Mouse (Mus musculus): ENCODE data around the gene Tcf7.

Tcf7 gene

DNA sequence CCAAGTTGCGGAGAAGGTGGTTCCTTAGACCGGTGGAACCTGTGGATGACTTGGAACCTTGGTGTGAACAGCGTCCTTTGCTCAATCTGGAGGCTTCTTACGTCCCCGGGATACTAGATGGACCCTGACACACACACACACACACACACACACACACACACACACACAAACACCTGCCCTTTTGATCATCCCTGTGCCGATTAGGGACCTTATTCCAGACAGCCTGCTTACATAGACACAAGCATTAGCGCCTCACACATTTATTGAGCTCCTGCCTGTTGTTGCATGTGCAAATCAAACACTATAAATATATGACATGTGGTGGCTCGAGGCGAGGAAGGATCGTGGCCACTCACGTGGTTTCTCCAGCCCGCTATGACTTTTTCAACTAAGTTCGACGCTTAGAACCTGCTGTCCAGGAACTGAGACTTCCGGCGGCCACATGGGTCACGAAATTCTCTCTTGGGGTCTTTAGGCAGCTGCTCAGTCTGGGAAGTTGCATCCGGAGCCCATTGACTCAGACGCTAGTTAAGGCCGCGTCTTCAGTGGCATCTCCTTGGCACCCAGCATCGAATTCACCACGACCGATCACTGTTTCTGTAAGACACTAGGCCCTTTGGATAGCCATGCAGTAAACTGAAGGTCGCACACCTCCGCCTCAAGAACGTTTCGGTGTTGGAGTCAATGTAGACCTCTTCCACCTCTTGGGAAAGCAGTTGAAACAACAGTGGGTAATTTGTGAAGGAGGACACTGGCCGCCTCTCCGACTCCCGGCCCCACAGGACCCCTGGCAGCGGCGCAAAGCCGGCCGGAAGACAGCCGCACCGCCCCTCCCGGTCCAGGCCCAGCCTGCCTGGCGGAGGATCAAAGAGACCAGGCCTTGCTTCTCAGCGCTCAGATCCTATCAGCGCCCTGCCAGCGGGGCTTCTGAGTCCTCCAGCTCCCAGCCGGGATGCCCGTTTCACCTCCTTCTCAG, 1.1 kb upstream of the Tcf7 start:
- DNase-seq (ENCODE audit: low spot score), result no peak

DNA sequence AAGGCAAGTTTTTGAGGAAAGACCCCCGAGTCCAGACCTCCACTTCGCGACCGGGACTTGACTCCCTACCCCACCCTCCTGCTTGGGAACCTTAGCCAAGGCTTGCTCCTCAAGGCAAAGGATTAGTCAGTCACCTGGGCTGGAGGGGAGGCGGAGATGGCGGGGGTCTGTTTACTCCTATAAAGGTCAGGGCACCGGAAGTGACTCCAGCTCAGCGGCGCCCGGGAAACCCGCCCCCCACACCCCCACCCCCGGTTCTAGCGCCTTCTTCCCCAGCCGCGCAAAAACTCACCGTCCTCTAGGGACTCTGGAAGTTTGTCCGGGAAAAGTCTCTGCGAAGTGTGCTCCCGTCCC, 417 bp downstream of the Tcf7 start:
- DNase-seq (ENCODE audit: low spot score), result no peak

DNA sequence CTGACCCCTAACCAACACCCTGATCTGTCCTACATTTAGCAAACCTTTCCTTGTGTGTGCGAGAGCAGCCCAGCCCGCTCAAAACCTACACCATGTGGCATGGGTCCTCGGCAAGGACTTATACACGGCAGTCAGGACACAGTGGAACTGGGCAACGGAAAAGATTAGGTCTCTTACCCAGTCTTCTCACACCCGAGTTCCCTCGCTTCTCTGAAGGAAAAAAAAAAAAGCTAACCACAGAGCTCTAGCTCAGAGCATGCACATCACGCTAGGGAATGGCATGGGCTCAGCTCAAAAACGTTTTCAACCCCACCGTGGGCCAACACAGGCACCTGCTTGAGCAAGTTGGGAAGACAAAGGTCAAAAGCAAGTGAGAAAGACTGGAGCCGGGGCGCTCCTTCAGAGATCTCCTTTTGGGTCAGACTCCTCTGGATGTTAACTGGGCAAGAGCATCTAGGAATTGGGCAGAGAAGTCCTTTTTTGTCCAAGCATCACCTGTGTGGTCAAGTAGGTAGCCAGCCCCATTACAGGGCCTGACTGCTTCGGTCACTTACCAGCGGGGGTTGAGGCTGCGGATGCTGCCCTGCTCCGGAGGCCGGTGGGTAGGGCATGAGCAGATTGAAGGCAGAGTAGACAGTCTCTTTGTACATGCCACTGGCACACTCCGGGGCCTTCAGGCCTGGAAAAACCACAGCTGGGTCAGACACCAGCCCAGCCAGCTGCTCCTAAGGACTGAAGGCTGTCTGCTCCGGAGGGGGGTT, 1.1 kb downstream of the Tcf7 start:
- no peak for DNase-seq (ENCODE audit: low spot score)

DNA sequence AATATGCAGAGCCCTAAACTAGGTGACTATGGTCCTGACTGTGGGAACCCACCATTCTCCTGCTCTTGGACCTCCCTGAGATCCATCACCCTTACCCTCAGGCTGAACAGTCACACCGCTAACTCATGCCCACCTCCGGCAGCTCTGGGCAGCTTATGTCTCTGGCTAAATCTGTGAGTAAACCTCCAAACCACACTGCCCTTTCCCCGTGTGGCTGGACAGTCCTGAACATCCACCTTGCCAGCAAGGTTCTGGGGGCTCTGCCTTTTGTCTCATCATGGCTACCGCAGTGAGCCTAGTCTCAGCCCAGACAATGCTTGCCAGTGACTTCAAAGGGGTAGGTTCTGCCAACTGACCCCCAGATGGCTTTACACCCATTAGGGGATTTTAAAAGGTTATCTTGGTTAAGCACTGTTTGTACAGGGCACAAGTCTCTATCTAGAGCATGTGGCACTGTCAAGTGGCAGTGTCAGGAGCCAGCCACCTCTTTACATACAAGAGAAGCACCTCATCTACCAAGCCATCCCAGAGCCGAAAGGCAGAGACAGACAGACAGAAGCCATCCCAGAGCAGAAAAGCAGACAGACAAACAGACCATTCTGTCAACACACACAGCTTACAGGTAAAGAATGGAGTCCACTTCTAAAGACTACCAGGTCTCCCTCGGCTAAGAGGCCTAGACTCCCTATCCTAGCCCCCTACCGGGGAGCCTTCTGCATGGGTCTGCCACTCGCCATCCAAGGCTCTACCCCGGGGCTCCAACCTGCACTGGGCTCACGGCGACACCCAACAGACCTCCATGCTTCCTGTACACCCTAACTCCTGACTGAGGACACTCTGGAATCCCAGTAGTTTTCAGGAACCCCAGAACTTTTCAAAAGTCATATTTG, 2.0 kb downstream of the Tcf7 start:
- no peak for DNase-seq (ENCODE audit: low spot score)

DNA sequence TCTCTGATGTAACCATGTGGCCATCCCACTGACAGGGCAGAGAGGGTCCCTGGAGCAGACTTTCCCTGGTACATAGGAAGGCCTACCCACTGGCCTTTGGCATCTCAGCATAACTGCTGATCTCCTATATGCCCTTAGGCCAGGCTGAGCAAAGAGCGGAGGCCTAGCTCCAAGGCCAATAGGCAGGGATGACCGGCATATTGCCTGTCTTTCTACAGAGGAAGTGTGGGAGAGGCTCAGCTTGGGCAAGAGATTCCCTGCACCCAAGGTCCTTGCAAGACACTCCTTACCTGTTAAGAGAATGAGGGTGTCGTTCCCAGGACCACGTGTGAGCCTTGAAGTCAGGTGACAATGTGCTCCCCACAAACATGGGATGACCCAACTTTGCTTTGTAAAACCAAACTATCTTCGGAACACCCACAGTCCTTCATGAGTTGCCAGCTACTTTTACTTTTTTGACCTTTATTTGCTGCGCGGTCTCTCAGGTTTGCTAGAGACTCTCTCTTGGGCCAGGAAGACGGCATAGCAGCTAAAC, 3.1 kb downstream of the Tcf7 start:
- no peak for DNase-seq (ENCODE audit: low spot score)

DNA sequence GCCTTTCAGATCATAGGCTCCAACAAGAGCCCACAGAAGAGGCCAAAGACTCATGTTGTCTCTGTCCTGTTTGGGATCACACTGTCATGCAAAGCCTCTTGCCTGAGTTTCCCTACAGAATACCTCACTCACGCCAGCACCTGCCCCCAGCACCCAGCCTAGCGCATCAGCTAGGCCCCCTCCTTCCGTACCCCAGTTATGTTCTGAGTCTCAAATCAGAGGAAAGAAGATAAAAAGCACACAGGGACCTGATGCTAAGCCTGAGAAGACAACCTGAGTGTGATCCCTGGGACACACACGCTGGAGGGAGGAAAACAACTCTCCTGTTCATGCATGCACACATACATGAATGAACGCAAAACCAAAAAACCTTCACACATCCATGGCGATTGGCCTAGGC, 3.8 kb downstream of the Tcf7 start:
- no peak for DNase-seq (ENCODE audit: low spot score)

DNA sequence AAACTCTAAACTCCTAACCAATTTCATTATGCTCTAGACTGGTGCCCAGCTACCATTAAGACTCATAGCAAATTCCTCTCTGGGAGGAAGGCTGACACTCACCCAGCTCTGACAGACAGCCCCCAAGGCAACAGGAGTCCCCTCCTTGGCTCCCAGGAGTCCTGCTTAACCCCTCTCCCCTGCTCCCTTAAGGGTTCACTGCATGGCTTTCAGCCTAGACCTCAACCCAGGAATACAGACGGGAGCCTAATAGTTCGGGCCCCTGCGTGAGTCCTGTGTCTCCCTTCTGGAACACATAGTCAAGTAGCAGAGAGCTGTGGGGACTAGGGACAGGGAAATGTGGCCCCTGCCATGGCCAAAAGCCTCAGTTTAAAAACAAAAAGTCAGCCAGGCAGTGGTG, 4.7 kb downstream of the Tcf7 start:
- DNase-seq (ENCODE audit: low spot score), result no peak

DNA sequence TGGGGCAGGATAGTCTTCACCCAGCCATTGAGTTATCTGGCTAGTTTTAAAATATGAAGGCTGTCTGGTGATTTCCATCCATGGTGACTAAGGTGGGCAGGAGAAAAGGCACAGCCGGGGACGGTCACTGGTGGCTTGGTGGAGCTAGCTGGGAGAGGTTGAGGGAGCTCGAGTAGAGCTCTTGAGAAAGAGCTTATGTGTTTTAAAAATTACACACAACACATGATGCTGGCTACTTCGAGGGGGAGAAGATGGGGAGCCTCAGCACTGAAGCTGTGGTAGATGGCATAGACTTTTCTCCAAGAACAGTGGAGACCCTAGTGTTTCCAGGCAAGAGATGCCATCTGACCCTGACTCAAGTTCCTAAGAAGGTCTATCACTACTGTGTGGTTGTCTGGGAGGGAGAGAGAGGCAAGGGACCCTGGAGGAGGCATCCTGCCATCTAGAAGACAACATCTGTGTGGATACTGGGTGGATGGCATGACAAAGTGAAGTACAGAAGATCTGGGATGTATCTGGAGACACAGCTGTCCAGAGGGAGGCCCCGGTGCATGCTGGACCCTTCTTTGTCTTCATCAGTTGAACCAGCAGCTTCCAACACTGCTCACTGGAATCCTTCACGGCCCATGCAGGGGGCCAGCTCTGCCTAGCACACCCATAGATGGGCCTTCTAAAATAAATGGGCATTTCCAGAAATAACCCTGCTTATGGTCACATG, 5.2 kb downstream of the Tcf7 start:
- DNase-seq (ENCODE audit: low spot score), result no peak

DNA sequence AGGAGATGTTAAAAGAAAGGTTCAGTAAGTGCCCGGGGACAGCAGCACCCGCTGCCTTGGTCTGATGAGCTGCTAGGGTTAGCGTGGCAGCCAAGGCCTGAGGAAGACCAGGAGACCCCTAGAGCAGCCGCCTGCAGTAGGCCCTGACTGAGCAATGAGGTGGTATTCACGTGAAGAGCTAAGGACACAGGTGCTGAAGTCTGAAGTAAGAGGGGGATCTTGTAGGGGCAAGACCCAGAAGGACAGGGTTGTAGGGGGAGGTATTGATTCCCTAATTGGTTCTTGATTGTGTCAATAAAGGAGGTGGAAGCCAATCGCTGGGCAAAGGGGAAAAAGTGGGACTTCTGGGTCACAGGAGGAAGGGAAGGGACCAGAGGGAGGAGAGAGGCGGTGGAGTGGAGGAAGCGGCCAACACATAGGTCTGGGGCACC, 5.8 kb downstream of the Tcf7 start:
- no peak for DNase-seq (ENCODE audit: low spot score)

DNA sequence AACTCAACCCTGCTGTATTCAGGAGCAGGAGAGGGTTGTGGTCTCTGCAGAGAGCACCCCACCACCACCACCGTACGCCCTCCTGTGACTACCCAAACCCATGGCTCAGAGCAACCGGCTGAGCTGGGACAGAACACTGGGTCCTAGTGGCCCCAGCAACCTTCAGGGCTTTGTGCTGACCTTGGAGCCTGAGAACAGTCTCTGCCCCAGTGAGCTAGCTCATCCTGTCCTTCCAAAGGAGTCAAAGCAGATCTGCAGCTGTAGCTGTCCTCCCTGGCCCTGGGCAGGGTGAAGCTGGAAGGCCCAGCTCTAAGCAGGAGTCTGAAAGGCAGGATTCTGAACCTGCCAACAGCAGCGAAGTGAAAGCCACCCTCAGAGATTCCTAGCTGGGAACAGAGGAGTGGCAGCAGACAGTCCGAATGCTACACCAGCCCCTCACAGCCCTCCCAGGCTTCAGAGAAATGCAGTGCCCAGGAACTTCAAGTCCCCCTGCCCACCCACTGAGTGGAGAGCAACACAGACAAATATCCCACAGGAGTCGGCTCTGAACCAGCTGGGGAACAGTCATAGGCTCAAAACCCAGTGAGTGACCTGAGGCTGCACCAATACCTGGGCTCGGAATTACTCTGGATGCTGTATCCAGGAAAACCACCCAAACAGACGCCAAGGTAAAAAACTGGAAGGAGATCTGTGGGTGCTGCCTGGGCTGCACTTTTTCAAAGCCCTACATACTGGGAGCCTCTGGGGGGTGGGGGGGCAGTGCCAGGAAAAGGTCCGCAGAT, 6.8 kb downstream of the Tcf7 start:
- no peak for DNase-seq (ENCODE audit: low spot score)

DNA sequence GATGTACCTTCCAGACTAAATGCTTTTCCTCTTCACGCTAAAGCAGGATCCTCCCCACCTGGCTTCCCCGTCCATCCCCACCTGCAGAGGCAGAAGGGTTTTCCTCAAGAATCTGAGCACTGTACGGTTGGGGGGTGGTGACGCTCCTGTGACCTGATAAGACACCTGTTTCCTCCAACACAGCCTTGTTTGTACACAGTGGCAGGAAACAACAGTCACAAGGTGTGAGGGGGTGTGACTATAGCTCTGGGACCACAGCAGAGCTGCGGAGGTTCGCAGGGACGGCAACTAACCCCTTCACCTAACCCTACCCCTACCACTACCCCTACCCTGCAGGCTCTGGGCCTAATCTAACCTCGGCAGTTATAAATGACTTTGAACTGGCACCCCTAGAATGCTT, 7.4 kb downstream of the Tcf7 start:
- no peak for DNase-seq (ENCODE audit: low spot score)

DNA sequence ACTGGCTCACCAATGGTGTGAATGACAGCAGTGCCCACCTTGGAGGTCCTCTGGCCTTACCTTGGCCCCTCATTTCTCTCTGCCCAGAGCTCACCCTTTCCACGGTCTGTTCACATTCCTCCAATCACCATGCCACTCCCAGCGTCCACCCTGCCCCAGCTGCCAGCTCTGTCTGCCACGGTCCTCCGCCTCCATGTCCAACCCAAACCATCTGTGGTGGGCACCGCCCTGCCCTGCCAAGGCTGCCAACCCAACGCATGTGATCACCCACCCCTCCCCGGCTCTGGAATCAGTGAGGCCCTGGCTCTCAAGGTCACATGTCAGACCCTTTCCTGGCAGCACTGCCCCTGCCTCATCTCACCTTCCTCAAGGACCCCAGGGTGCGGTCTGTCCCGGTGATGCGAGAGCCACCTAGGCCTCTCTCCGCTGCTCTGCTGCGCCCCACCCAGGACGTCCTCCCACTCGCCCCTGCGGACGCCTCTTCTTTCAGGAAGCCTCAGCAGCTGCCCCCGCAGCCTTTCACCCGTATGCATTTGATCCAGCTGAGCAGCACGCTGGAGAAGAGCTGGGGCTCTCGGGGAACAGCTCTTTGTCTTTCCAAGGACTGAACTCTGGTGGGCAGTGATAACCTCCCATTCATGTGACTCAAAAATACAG, 8.2 kb downstream of the Tcf7 start:
- no peak for DNase-seq (ENCODE audit: low spot score)

DNA sequence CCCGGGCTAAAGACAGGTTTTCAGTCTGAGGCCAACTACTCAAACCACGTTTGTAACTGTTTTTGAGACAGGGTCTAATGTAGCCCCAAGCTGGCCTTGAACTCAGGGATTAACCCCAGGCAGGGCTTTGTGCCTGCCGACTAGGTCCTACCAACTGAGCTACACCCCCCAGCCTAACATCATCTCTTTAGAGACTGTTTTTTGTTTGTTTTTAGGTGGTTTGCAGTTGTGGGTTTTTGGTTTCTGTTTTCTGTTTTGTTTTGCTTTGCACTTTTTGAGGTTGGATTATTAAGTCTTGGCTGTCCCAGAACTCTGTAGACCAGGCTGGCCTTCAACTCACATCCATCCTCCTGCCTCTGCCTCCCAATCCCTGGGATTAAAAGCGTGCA, 8.9 kb downstream of the Tcf7 start:
- DNase-seq (ENCODE audit: low spot score), result no peak

DNA sequence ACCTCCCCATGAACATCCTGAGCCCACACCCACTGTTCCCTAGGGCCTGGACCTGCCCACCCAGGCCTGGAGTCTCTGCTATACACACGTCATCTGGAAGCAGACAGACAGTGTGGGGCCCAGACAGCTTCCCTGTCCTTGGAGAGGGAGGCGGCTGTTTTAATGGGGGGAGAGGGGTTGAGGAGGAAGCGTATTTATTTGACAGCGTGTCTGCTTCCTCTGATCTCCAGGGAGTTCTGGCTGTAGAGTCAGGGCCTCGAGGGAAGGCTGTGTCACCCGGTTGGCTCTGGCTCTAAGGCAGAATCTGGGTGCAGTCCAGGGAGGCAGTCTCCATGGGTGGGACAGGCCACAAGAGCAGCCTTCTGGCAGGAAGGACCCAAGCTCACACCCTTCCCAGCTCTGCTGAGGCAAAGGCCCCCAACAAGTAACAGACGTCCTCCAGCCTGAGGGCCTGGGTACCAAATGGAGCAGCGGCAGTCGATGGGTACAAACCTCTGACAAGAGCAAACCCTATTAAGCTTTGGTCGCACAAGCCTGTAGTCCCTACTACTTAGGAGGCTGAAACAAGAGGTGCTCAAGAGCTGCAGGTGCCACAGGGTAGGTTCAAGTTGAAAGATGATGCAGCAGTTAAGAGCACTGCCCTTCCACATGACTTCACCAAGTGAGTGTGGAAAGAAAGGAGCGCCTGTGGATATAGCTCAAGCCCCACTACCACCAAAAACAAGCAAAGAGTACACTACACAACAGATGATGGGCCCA, 9.5 kb downstream of the Tcf7 start:
- DNase-seq (ENCODE audit: low spot score), result no peak

DNA sequence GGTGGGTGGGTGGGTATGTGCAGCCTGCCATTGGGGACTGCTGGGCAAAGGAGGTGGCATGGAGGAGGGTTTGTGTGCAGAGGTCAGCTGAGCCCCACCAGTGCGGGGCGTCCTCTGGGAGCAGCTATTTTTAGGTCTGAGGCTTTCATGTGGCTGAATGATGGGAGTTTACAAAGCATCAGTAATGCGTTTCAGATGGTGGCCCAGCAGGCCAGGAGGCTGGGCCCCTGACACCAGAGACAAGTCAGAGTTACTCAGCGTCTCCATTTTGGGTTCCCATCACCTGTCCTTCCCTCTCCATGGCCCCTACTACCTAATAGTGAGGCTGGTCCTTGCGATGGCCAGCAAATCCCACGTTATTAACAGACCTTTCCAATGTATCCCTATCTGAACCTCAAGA, 10.2 kb downstream of the Tcf7 start:
- DNase-seq (ENCODE audit: low spot score), result no peak

DNA sequence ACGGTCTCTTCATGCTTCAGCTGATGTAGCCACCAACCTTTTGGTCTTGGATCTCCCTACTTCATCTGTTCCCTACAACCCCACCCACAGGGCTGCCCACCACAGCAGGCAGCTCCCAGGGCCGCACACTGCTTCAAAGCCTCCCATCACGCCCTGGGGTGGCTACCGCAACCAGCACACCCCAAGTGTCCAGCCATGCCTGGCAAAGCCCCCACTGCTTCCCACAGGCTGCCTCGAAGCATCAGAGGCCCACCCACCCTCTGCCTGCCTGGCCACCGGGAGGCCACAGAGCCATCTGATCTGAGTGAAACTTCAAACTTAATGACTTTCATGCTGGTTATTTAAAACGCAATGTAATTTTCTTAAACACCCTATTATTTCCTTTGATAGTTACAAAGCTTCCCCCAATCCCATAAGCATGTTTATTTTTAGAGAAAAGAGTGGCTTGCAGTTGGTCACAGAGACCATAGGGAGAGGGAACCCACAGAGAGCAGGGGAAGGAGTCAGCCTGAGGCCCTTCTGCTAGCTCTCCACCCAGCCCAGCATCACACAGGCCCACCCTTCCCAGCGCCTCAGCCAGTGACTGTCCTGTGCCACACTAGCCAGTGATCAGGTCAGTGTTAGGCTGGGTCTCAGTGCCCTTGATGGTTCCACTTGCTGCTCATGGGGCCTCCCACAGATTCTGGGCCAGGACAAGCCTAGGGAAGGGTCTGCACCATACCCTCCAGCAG, 10.9 kb downstream of the Tcf7 start:
- DNase-seq (ENCODE audit: low spot score), result no peak

DNA sequence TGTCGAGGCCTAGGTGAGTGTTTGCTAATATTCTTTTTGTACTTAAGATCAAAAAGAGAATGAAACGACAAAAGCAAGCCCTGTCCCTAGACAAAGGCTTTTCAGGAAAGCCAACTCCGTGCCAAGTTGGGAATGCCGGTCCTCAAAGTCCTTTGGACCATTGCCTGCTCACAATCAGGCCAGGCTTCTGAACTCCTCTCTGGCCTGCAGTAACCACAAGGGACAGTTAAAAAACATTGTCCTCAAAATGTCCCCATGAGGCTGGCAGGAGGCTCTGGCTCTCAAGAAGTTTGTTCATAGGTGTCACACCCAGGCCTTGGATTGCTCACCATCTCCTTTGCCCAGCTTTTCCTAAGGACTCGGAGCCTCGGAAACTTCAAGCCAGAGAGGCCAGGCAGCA, 13.0 kb downstream of the Tcf7 start:
- no peak for DNase-seq (ENCODE audit: low spot score)

DNA sequence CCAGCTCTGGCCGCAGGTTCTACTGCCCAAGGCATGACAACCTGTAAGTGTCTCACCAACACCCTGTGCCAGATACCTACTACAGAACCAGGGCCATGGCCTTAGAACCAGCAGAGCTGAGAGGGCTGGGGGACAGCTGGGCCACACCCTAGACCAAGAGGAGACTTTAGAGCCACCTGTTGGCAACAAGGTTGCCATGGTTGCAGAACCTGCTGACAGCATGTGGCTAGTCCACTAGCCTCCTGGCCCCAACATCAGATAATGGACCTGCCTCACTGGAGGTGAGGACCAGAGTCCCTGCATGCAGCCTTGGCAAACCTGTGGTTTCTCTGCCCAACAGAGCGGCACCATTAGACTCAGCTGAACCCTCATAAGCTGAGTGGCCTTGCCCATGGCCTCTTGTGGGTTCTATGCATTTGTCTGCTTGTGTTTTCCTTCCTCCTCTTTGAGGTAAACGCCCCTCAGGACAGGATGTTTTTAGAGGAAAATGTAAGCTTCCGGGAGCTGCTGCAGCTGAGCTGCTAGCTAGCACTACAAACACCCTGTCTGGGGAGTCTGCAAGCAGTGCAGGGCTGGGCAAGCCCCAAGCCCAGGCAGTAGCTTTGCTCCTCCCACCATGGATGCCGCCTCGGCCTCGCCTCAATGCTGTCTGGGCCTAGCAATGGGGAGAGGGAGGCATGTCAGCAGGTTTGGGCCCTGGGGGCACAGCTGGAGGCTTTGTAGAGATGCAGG, 14.5 kb downstream of the Tcf7 start:
- DNase-seq (ENCODE audit: low spot score), result no peak
